In genomic region chr7:118900090-118900489, GRCm38 (mm10) we compare ENCODE assay signal across 21 mouse cellular contexts.
"Had no signal": no experiment of that assay in that cellular context is flagged by ENCODE, and none has a peak within 500 bp of the region (broad histone marks: within the 10 kb centered on the region; RNA-seq: fewer than 3 reads in every experiment).

No protein-coding gene starts in this region.

- ATAC-seq: liver, postnatal 0 days; lung, postnatal 0 days had no signal

- H3K9ac ChIP-seq: limb, embryonic 12.5 days; limb, embryonic 15.5 days; liver, embryonic 14.5 days; liver, postnatal 0 days; lung, embryonic 14.5 days; neural tube, embryonic 12.5 days; neural tube, embryonic 15.5 days had no signal

- H3K36me3 ChIP-seq: limb, embryonic 12.5 days; limb, embryonic 15.5 days; neural tube, embryonic 12.5 days; neural tube, embryonic 15.5 days had no signal

- H3K27ac ChIP-seq: limb, embryonic 12.5 days; limb, embryonic 15.5 days; liver, embryonic 14.5 days; macrophage; neural tube, embryonic 12.5 days; neural tube, embryonic 15.5 days; stomach, postnatal 0 days had no signal

- DNase-seq: kidney, adult 18-20 months; kidney, adult 9 months; kidney, postnatal 14 days; kidney, postnatal 4 days; left cerebral cortex, postnatal 4 days; liver, postnatal 0 days; lung, embryonic 14.5 days; right cerebral cortex, adult 18-20 months; right cerebral cortex, postnatal 14 days; right cerebral cortex, postnatal 4 days; thymus, adult 18-20 months; thymus, postnatal 36 days had no signal

- H3K27me3 ChIP-seq: limb, embryonic 12.5 days; neural tube, embryonic 12.5 days; neural tube, embryonic 15.5 days had no signal

- H3K9me3 ChIP-seq: limb, embryonic 12.5 days; limb, embryonic 15.5 days; neural tube, embryonic 12.5 days; neural tube, embryonic 15.5 days had no signal

- H3K4me2 ChIP-seq: limb, embryonic 12.5 days; limb, embryonic 15.5 days; liver, embryonic 11.5 days; lung, embryonic 14.5 days; neural tube, embryonic 12.5 days; neural tube, embryonic 15.5 days had no signal

- H3K4me3 ChIP-seq: limb, embryonic 12.5 days; limb, embryonic 15.5 days; neural tube, embryonic 12.5 days; neural tube, embryonic 15.5 days had no signal
